Mouse (Mus musculus) cerebellum, adult 9-10 months (tissue): ENCODE results near the gene Myo1e.

Experiments
- DNase-seq: peaks from one replicate; pipeline ENCODE4 v3.0.0; 2022

Myo1e gene

DNA sequence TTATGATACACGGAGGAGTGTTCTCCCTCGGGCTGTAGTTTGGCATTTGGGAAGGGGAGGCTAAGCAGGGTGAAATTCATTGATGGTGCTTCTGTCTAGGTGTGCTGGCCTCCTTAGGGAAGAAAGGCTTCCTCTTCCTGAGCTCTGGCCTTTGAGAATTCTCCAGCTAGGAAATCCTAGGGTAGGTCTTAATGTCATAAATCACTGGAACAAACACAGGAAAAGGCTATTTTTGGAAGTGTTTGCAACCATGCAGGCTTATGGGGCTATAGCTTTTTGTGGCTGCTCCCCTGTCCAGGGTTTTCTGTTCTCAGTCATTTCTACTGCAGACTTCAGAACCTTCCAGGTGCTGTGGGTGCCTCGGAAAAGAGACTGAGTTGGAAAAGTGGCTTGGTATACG, 16.9 kb downstream of the Myo1e start:
- no peak for DNase-seq

DNA sequence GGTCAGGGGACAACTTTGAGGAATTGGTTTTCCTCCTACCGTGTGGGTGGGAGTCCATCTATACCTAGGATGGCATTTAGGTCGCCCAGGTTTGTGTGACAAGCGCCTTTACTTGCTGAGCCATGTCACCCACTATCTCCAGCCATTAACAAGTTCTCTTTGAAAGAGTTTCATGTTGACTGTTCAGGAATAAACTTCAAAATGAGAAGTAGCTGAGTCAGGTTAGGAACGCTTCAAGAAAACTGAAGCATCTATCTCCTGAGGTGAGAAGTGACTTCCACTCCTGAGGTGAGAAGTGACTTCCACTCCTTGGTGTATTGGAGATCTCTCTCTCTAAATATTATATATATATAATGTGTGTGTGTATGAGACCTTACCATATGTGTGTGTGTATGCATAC, 19.2 kb downstream of the Myo1e start:
- no peak for DNase-seq

DNA sequence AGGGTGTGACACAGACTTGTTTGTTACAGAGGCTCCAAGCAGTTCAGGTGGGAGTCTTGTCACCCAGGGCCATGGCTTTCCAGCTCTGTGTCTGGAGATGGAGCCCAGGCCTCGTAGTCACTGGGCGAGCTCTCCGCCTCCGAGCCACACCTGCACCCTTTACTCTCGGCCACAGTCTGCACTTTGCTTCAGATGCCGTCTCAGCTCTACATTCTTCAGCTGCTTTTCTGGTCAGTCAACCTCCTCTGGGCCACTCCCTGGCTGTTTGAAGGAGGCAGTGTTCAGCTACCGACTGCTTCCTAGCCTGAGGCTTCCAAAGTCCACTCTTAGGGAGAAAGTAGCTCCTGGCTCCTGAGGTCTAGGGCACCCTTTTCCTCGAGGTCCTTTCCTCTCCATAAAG, 22.7 kb downstream of the Myo1e start:
- DNase-seq, result no peak

DNA sequence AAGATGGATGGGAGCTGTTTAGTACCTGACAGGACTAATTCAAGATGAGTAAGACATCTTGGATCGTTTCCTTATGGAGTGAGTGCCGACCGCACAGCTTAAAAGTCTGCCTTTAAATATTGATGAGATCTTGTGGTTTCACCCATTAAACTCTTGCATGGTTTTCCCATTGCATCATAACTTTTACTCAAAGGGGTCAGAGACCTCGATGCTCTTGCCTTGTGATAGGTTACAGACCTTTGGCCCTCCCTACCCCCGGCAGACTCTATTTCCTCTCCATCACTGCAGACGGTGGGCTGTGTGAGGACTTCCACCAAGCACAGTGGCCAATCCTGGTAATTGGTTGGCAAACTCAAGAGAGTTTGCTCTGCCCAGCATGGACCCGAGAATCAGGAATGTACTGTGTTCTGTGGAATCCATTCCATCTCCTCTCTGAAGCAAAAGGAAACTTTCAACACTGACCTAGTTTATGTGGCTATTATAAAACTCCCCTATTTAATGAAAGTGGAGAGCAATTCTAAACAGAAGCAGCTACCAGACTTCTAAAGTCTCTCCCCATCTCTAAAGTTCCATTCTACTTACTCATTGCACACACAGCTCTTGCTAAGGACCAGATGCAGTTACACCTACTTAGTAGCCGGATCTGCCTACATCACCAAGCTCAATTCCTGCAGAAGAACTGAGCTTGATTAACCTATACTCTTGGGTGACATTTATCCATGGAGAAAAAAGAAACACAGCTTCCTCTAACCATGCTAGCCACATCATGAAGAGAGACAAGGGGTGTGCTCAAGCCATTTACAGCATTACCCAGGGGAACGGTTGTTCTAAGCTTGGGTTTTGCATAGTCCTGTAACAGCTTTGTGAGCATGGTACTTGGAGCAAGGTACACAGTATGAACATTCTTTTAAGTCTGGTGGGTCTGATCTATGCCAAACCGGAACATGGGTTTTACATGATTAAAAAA, 25.2 kb downstream of the Myo1e start:
- DNase-seq, result no peak

DNA sequence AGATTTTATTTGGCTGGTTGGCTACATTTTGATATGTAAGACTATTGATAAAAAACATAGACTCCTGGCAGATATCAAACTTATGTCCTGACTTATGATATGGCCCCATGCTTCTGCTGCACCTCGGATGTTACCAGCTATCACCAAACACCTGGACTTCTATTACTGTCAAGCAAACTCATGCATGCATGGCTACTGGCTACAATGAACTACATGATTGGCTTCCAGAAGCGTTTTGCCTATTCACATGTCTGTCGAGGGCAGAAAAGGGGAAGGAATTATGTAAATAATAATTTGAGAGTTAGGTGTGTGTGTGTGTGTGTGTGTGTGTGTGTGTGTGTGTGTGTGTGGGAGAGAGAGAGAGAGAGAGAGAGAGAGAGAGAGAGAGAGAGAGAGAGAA, 30.0 kb downstream of the Myo1e start:
- no peak for DNase-seq

DNA sequence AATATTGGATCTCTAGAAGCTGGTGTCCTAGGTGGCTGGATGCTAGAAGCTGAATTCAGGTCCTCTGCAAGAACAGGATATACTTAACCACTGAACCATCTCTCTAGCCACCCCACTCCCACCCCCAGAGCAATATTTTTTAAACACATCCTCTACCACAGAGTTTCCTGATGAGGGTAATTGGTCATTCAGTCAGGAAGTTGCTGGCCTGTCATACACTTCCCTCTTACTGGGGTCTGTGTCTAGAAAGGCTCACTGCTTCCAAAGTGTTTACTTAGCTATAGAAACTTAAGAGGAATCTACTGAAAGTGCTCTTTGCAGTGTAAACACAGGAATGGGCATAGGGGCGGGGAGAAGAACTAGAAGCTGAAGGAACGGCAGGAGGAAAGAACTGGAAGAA, 30.4 kb downstream of the Myo1e start:
- no peak for DNase-seq

DNA sequence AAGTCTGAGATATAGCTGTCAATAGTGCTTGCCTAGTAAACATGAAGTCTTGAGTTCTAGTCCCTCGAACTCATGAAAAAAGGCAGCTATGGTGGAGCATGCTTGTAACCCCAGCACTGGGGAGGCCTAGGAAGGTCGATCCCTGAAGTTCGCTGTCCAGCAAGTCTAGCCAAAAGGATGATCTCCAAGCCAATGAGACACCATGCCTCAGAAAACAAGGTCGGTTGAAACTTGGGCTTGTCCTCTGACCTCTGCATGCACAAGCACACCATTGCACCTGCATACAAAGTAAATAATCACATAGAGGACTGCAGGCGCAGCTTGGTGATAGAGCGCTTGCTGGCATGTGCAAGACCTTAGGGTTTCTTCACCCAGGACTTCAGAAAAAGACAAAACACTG, 31.2 kb downstream of the Myo1e start:
- no peak for DNase-seq

DNA sequence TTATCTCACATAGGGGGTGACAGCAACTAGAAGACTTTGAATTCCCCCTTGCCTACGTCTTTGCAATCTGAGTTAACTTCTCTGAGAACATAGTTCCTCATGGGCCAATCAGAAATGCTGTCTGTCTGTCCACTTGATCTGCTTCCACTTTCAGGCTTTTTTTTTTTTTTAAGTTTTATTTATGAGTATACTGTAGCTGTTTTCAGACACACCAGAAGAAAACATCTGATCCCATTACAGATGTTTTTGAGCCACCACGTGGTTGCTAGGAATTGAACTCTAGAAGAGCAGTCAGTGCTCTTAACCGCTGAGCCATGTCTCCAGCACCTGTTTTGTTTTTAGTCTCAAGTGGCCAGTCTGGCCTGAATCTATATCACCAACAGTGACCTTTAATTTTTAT, 32.1 kb downstream of the Myo1e start:
- DNase-seq, result no peak

DNA sequence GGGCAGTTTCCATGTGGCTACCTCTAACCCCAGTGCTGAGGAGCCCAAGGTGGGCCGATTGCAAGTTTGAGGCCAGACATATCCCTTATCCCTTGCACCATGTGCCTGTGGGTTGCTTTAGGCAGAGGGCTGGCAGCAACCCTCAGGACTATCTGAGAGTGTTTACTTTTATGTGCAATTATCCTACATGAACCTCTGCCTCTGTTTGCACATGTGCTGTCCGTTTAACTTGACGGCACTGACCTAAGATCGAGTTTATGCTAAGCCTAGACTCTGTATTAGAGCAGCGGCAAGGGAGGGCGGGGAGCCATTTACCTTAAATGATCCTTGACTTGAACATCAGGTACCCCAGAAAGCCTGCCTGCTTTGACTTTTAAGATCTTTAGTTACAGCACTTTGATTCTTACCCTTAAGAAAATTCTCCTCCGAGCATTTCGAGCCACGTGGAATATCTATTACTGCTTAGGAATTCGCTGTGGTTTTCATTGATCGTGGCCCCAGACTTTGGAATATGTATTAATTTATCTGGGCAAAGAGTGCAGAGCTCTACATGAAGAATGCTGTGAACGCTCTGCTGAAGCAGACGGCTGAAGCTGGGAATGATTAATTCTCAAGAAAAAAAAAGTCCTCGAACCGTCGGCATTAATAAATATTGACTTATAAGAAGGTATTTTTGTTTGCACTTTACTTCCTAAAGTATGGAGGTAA, 33.7 kb downstream of the Myo1e start:
- no peak for DNase-seq

DNA sequence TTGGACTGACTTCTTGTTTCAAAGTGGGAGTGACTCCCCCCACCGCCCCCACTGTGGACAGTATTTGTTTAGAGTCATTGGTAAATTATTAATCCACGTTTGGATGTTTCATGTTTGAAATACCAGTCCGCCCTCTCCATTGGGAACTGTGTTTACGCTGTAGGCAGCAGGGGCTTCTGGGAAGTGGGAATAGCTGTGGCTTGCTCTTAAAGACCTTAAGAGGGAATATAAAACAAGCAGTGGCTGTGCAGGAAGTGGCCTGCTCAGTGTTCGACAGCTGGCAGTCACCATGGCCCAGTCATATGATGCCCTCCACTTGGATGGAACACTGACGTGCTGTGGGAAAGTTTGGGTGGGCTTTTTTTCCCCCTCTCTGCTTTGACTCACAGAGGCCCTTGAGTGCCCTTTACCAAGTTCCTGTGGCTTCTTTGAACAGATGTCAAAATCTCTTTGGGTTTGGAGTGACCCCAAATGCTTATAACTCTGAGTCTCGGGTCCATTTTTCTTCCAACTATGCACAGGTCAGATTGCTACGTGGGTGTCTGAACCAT, 34.3 kb downstream of the Myo1e start:
- no peak for DNase-seq

DNA sequence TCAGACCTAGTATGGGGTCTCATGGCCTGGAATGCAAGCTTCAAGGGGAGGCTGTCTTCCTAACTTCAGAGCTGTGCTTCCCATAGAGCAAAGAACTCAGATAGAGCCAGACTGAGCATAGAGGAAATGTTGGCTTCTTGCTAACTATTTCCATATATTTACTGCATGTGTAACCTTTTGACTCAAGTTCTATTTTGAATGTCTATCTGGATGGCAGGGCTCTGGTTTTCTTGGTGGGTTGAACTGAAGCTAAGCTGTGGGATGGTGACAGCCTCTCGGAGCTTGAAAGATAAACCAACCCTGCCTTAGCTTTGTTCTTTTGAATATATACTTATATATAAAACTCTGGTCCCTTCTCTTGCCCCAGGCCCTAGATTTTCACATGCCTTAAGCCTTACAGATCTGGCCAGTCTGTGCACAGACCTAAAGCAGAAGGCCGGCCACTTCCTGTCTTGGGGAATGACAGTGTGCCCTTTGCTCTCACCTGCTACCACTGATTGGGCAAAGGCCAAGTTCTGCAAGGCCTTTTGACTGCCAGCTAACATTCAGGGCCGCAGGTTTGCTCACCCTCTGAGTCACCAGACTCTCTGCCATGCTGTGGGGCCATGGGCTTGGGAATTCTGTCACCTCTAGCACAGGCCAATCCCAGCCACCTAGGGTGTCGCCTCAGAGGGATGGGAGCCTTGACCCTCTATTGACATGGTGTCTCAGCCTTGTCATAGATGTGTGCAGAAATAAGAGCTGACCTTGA, 35.1 kb downstream of the Myo1e start:
- no peak for DNase-seq

DNA sequence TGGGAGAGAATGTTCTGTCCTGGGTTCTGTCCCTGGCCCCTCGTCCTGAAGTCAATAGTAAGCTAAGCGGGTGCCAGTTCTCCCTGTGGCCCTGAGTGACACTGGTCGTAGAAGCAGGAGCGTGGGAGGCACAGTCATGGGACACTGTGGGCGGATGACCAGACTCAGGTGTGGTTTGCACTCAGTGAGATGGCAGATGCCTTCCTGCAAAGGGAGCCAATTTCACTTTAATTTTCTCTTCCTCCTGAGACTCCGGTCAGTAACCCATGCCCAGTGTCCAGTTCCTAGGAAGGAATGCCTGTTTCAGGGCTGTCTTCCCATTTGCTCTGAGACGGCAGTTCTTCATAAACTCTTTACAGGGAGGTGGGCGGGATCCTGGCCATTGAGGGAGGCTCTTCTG, 36.1 kb downstream of the Myo1e start:
- DNase-seq, result no peak

DNA sequence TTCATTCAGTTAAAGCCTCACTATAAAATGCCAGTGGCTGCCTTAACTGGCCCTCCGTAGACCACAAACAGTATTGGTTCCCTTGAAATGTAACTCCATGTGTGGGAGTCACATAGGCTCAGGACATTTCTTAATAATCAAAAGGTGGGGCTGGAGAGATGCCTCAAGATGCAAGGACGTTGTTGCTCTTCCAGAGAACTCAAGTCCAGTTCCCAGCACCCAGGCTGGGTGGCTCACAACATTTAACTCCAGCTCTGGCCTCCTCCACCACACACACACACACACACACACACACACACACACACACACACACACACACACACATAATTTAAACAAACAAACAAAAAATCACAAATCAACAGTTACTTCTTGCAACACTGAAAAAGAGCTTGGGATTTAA, 36.6 kb downstream of the Myo1e start:
- no peak for DNase-seq

DNA sequence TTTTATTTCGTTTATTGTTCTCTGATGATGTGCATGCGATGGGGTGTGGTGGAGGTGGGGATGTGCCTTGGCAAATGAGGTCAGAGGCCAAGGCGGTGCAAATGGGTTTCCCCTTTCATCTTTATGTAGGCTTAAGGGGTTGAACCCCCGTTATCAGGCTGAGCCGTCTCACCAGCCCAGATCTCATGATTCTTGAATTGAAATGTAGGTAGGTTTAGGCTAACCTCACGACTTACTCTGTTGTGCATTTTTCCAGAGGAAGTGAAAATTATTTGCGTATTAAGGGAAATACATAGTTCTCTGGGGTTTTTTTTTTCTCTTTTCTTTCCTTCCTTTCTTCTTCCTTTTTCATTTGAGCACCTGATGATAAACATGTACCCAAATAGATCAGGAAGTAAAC, 37.0 kb downstream of the Myo1e start:
- no peak for DNase-seq

DNA sequence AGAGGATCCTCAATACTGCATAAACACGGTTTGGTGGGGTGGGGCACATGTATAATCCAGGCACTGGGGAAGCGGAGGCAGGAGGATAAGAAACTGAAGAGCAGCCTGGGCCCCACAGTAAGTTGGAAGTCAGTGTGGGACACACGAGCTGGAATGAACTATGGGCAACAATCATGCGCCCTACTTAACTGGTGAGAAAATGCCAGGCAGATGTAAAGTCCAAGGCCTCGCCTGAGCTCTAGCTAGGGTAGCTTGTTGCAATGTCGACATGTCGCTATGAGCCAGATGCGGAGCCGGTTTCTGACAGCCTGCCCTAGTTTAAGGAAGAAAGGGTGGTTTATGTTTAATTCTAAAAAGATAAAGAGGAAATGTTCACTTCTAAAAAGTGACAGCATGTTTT, 37.9 kb downstream of the Myo1e start:
- DNase-seq, result no peak

DNA sequence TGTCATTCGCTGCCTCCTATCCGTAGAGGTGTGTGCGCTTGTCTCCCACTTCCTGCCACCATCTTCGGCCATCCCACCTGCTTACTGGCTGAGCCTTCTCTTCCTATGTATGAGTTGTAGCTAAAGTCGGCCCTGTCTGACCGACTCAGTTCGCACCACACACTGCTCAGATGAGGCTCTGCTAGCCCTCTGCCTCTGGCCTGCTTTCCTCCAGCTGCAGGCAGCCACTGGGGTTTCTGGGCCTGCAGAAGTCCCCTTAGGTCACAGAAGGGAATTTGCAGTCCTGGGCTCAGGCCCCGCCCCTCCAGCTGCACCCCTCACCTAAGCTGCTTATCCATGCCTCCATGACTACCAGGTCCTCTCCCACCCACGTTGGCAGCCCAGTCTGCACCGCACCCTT, 39.3 kb downstream of the Myo1e start:
- DNase-seq, result no peak

DNA sequence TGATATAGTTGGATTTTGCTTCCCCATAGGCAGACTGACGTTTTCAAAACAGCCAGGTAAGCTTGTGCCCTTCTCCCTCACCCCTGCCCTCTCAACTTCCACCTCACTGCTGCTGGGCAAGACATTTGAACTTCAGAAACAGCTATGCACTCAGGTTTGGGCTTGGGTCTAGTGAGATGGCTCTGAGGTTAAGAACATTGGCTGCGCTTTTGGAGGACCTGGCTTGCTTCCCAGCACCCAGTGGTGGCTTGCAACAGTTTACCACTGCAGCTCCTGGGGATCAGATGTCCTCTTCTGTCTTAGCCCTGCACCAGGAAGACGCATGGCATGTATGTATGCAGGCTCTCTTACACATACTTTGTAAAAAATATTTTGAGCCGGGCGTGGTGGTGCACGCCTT, 40.9 kb downstream of the Myo1e start:
- DNase-seq, result no peak

DNA sequence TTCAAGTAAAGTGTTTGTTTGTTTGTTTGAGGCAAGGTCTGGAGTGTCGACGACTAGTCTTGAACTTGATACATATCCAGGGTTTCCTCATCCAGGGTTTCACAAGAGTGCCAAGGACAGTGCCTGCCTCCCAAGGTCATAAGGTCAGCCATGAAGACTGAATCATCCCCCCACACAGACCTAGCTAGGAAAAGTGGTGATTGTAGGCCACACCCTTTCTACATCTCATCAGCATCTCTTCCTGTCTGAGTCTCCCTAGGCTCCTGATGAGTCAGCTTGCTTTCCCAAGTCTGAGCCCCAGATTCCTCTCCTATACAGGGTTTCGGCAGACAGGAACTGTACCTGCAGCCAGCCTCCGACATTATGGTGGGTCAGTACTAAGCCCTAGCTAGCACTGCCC, 41.7 kb downstream of the Myo1e start:
- no peak for DNase-seq

DNA sequence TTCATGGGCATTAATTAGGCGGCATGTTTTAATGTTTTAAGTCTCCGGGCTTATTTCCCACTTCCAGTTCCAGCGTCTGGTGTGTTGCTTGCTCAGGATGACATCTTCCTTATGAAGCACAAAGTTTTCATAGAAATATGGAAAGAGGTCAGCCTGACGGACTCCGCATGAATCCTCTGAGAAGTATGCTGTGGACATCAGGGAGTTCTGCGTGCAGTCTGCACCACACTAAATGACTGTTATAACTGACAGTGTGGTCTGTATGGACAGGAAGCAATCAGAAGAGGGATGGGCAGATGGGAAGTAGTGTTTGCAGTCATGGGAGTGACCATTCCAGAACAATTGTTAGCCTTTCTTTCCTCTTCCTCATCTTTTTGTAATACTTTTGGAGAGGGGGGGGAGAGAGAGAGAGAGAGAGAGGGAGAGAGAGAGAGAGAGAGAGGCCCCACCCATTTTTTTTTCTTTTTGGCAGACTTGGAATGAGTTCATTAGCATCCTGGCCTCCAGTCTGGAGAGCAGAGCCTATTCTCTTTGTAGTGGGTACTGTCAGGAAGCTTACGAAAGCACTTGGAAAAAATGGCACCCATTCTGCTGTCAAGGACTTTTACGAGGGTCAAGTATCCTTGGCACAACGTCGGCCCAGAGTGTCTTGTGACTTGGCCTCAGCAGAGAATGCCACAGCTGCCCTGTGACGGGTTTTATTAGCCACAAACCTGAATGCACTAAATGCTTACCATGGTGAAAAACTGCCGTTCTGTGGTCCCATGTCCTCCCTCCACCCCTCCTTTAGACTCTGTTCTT, 42.9 kb downstream of the Myo1e start:
- DNase-seq, result no peak

DNA sequence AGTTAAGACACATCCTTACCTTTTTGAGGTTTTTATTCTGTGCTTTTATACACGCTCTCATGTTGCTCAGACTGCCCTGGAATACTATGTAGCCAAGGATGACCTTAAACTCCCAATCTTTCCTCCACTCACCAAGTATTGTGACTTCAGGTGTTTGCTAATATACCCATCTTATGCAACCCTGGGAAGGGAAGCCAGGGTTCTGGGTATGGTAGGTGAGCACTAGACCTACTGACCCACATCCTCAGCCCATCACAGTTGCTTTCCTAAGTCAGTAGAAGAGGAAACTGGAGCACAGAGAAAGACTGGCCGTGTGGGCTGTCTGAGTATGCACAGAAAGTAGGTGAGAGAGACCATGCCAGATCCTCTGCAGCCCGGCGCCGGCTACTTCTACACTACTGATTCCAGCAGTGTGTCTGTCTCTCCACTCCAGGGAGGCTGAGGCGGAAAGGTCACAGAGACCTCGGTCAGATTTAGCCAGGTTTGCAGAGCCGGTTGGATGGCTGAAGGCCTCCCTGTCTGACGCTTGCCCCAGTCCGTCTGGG, 44.4 kb downstream of the Myo1e start:
- no peak for DNase-seq

DNA sequence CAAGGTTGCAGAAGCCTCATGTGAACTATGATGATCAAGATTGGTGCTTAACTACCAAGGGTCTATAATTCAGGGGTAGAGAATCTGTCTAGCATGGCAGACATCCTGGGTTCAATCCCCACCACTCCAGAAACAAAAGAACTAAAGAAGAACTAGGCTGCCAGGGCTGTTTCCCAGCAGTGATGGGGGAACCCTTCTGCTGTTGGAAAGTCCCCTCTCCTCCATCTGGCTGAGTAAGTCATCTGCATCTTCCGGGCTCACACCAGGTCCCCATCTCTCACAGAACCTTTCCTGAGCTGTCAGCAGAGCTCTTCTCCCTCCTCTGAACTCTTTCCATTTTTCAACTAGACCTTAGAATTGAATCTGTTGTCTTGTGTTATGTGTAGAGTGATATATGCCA, 45.9 kb downstream of the Myo1e start:
- no peak for DNase-seq

DNA sequence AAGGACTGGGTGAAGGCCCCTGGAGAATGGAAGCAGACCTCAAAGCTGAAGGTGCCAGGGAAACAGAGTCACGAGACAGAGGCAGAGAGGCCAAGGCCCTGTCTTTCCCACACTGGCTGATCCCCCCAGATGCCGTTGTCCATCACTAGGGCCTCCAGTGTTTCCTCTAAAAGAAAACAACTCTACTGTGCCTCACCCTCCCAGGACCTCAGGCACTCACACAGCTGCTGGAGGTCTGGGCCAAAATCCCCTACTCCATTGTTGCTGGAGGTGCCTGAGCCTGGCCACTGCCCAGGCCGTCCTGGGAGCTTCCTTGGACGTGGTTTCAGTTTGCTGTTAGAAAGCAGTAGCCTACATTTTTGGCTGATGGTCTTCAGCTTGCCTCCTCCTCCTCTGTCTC, 47.9 kb downstream of the Myo1e start:
- no peak for DNase-seq
